Mouse (Mus musculus): ENCODE measurements around the gene Cdca4. TPM values are rescaled to one million over a fixed set of nuclear protein-coding genes. Genes with fewer than 3 reads are reported as not detected.

Gene Cdca4
- polyA plus RNA-seq, 1 experiment: 4.7 TPM

GRCm38 (mm10) chr12:112808212-112808586 is 21.0 kb downstream of the Cdca4 start:
- peaks cover 3% of the 10 kb centered on the region for H3K36me3 ChIP-seq (ENCODE audit: control insufficient read depth)
- H3K4me1 ChIP-seq (ENCODE audit: control insufficient read depth): peaks cover 18% of the 10 kb centered on the region
- peak overlapping the region; percentile 63 for H3K4me3 ChIP-seq (replicated peaks)
- peaks cover 77% of the 10 kb centered on the region for H3K27me3 ChIP-seq (ENCODE audit: control insufficient read depth)
- TF ChIP-seq TAL1 (IDR thresholded peaks at IDR 0.05; ENCODE audit: low read length) (no peak), GATA1 (IDR thresholded peaks at IDR 0.05; ENCODE audit: low read length) (no peak)
- no peaks in the 10 kb centered on the region for H3K9me3 ChIP-seq (ENCODE audit: control insufficient read depth, low read length)

- H3K36me3 ChIP-seq (ENCODE audit: control insufficient read depth): peaks cover 2% of the 10 kb centered on the region; the same call in 1 of the 2 replicates
- no peak overlapping the region for H3K4me3 ChIP-seq (replicated peaks)
- peaks cover 18% of the 10 kb centered on the region for H3K4me1 ChIP-seq (ENCODE audit: control insufficient read depth)
- TF ChIP-seq GATA1 (IDR thresholded peaks at IDR 0.05; ENCODE audit: low read length) (no peak), TAL1 (IDR thresholded peaks at IDR 0.05; ENCODE audit: low read length) (no peak)
- H3K27me3 ChIP-seq (ENCODE audit: control insufficient read depth): peaks cover 81% of the 10 kb centered on the region
- H3K9me3 ChIP-seq (ENCODE audit: control insufficient read depth, low read length): no peaks in the 10 kb centered on the region
Measured at GRCm38 (mm10) chr12:112807796-112808195, 21.4 kb downstream of the Cdca4 start.

DNA sequence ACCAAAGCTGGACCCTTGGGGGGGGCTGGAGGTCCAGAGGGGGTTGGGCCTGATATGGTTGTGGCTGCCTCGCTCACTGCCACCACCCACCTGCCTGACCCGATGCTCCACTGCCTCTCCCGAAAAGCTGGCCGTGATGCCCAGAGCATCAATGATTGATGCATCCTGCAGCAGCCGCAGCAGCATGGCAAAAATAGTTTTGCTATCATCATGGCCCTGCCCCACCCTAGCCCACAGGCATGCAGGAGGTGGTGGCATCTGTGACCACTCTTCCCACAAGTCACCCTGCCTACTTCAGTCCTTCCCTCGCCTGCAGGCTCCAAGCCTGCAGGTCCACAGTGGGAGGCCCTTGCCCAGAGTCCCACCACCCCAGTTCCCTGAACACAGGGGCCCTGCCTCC is 23.2 kb downstream of the Cdca4 start:
- H3K27me3 ChIP-seq (ENCODE audit: control insufficient read depth): peaks cover 97% of the 10 kb centered on the region
- H3K4me3 ChIP-seq (replicated peaks): no peak overlapping the region
- no peaks in the 10 kb centered on the region for H3K9me3 ChIP-seq (ENCODE audit: control insufficient read depth, low read length)
- H3K36me3 ChIP-seq (ENCODE audit: control insufficient read depth): no peaks in the 10 kb centered on the region
- peaks cover 21% of the 10 kb centered on the region for H3K4me1 ChIP-seq (ENCODE audit: control insufficient read depth)
- TF ChIP-seq TAL1 (IDR thresholded peaks at IDR 0.05; ENCODE audit: low read length) (no peak), GATA1 (IDR thresholded peaks at IDR 0.05; ENCODE audit: low read length) (no peak)

GRCm38 (mm10) chr12:112804046-112804445 is 25.2 kb downstream of the Cdca4 start:
- H3K9me3 ChIP-seq (ENCODE audit: control insufficient read depth, low read length): no peaks in the 10 kb centered on the region
- H3K4me1 ChIP-seq (ENCODE audit: control insufficient read depth): peaks cover 14% of the 10 kb centered on the region
- peaks cover 83% of the 10 kb centered on the region for H3K27me3 ChIP-seq (ENCODE audit: control insufficient read depth)
- no peak for TF ChIP-seq GATA1 (IDR thresholded peaks at IDR 0.05; ENCODE audit: low read length)
- no peaks in the 10 kb centered on the region for H3K36me3 ChIP-seq (ENCODE audit: control insufficient read depth)
- no peak overlapping the region for H3K4me3 ChIP-seq (replicated peaks)

DNA sequence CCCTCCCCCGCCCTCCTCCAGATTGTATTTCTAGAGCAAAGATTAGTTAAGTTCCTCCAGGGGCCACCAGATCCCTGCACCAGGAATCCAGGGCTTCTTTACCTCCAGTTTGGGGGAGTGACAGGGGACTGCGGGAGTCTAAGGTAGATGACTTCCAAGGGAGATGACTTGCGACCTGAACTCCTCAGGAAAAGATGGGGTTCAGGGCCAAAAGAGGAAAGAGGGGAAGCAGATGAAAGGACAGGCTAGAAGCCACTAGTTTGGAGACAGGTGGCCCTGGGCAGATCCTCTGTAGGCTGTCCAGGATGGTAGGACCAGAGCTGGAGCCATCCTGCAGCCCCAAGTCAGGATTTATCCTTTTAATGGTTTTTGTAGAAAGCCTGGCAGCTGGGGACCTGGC is 26.3 kb downstream of the Cdca4 start:
- Histone ChIP-seq H3K36me3 (ENCODE audit: control insufficient read depth) (no peaks in the 10 kb centered on the region), H3K4me3 (replicated peaks) (no peak overlapping the region), H3K4me1 (ENCODE audit: control insufficient read depth) (peaks cover 3% of the 10 kb centered on the region), H3K9me3 (ENCODE audit: control insufficient read depth, low read length) (no peaks in the 10 kb centered on the region), H3K27me3 (ENCODE audit: control insufficient read depth) (peaks cover 73% of the 10 kb centered on the region)
- TF ChIP-seq GATA1 (IDR thresholded peaks at IDR 0.05; ENCODE audit: low read length) (no peak), TAL1 (IDR thresholded peaks at IDR 0.05; ENCODE audit: low read length) (no peak)

GRCm38 (mm10) chr12:112801864-112802846 is 27.1 kb downstream of the Cdca4 start, which contains the start of gene Ahnak2:
Gene Ahnak2, minus strand, starts transcription at chr12:112802657.
- no peak within 1 kb of the TSS for H3K4me3 ChIP-seq (replicated peaks)
- no peaks in the 10 kb centered on the region for H3K9me3 ChIP-seq (ENCODE audit: control insufficient read depth, low read length)
- peaks cover 3% of the 10 kb centered on the region for H3K4me1 ChIP-seq (ENCODE audit: control insufficient read depth)
- peaks cover 73% of the 10 kb centered on the region for H3K27me3 ChIP-seq (ENCODE audit: control insufficient read depth)
- no peak for TF ChIP-seq GATA1 (IDR thresholded peaks at IDR 0.05; ENCODE audit: low read length)
- no peak for TF ChIP-seq TAL1 (IDR thresholded peaks at IDR 0.05; ENCODE audit: low read length)
- H3K36me3 ChIP-seq (ENCODE audit: control insufficient read depth): no peaks in the 10 kb centered on the region

- Histone ChIP-seq H3K4me3 (replicated peaks) (no peak overlapping the region), H3K9me3 (ENCODE audit: control insufficient read depth, low read length) (no peaks in the 10 kb centered on the region), H3K4me1 (ENCODE audit: control insufficient read depth) (peaks cover 3% of the 10 kb centered on the region), H3K27me3 (ENCODE audit: control insufficient read depth) (peaks cover 66% of the 10 kb centered on the region), H3K36me3 (ENCODE audit: control insufficient read depth) (no peaks in the 10 kb centered on the region)
- TF ChIP-seq GATA1 (IDR thresholded peaks at IDR 0.05; ENCODE audit: low read length) (no peak), TAL1 (IDR thresholded peaks at IDR 0.05; ENCODE audit: low read length) (no peak)
Measured at GRCm38 (mm10) chr12:112800476-112800875, 28.7 kb downstream of the Cdca4 start.

DNA sequence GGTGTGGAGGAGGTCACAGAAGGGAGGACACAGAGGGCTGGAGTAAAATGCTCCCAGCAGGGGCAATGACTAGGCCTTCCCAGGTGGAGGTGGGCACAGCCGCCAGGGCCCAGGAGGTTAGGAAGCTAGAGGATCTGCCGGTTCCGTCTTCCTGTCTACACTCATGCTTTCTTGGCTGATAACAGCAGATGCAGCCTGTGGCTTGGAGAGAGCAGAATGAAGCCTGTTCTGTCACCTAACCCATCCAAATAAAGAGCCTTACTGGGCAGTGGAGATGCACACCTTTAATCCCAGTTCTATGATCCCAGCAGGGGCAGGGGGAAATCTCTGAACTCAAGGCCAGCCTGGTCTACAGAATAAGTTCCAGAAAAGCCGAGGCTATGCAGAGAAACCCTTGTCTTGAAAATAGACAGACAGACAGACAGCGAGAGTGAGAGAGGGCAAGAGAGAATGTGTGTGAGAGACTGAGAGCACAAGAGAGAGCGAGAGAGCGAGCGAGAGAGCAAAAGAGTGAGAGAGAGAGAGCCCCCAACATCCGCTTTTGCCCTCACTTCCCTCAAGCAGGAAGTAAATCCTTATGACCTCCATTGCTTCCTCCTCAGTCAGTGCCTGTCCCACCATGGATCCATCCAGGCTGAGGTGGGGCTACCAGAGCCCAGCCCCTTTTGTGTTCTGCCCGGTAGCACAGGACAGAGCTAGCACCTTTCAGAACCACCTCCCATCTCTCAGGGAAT is 29.8 kb downstream of the Cdca4 start:
- TF ChIP-seq TAL1 (IDR thresholded peaks at IDR 0.05; ENCODE audit: low read length): no peak
- no peak for TF ChIP-seq GATA1 (IDR thresholded peaks at IDR 0.05; ENCODE audit: low read length)
- Histone ChIP-seq H3K4me3 (replicated peaks) (no peak overlapping the region), H3K4me1 (ENCODE audit: control insufficient read depth) (peaks cover 3% of the 10 kb centered on the region), H3K36me3 (ENCODE audit: control insufficient read depth) (no peaks in the 10 kb centered on the region), H3K27me3 (ENCODE audit: control insufficient read depth) (peaks cover 57% of the 10 kb centered on the region), H3K9me3 (ENCODE audit: control insufficient read depth, low read length) (no peaks in the 10 kb centered on the region)

GRCm38 (mm10) chr12:112798716-112799115 is 30.5 kb downstream of the Cdca4 start:
- peaks cover 50% of the 10 kb centered on the region for H3K27me3 ChIP-seq (ENCODE audit: control insufficient read depth)
- H3K4me3 ChIP-seq (replicated peaks): no peak overlapping the region
- no peaks in the 10 kb centered on the region for H3K36me3 ChIP-seq (ENCODE audit: control insufficient read depth)
- peaks cover 3% of the 10 kb centered on the region for H3K4me1 ChIP-seq (ENCODE audit: control insufficient read depth)
- no peaks in the 10 kb centered on the region for H3K9me3 ChIP-seq (ENCODE audit: control insufficient read depth, low read length)
- TF ChIP-seq TAL1 (IDR thresholded peaks at IDR 0.05; ENCODE audit: low read length) (no peak), GATA1 (IDR thresholded peaks at IDR 0.05; ENCODE audit: low read length) (no peak)
